Mouse (Mus musculus) 3T3-L1 (cell line): ENCODE measurements at regions not wholly inside any gene's neighbourhood (a gene's known extent, or its start where the extent isn't known, plus 50 kb on each side); places are given as distances from the start of the nearest gene placed in this dataset.

Experiments used
- DNase-seq: peaks from one replicate; pipeline ENCODE4 v3.0.0-alpha.2; 2015; ENCODE audit warnings: low read depth, low spot score

DNA sequence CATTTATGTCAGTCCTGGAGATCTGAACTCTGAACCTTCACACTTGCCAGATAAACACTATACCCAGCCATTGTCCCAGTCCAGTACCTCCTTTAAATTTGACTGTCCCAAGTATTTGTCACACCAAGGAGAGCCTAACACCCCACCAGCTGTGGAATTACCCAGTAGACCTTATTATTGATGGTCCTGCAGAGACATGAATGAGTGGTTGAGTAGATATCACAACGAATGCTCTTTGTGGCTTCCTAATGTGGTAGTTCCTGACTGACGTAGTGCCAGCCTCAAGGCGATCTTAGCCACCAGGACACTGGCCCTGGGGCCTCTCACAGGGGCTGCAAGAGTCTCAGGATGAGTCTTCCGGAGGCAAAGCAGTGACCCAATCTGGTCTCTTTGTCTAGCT, 142.9 kb upstream of the Hs6st1 start:
- DNase-seq: no peak

GRCm38 (mm10) chr1:35926191-35927048, 141.8 kb upstream of the Hs6st1 start:
- DNase-seq: peak; percentile 31

- peak; percentile 37 for DNase-seq
Measured at GRCm38 (mm10) chr1:35927049-35927415, 141.2 kb upstream of the Hs6st1 start.

GRCm38 (mm10) chr1:35930351-35930750, 137.8 kb upstream of the Hs6st1 start:
- DNase-seq: peak; percentile 48

GRCm38 (mm10) chr1:35931056-35931455, 137.1 kb upstream of the Hs6st1 start:
- DNase-seq: no peak

GRCm38 (mm10) chr1:35933511-35933910, 134.7 kb upstream of the Hs6st1 start:
- DNase-seq: no peak

- peak; percentile 93 for DNase-seq
Measured at GRCm38 (mm10) chr1:35935099-35935651, 133.0 kb upstream of the Hs6st1 start.

GRCm38 (mm10) chr1:35936362-35937093, 131.7 kb upstream of the Hs6st1 start:
- no peak for DNase-seq

DNA sequence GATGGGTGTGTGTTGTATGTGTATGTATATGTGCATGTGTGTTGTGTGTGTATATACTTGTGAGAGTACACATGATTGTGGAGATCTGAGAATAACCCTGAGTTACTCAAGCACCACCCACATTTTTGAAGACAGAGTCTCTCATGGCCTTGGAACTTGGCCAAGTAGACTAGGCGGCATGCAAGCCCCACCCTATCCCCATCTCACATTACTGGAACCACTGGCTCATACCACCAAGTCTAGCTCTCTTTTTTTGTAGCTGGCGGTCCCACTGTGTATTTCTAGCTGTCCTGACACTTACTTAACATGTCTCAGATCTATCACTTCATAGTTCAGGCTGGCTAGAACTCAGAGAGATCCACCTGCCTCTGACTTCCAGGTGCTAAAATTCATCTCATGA, 128.0 kb upstream of the Hs6st1 start:
- peak; percentile 25 for DNase-seq

DNA sequence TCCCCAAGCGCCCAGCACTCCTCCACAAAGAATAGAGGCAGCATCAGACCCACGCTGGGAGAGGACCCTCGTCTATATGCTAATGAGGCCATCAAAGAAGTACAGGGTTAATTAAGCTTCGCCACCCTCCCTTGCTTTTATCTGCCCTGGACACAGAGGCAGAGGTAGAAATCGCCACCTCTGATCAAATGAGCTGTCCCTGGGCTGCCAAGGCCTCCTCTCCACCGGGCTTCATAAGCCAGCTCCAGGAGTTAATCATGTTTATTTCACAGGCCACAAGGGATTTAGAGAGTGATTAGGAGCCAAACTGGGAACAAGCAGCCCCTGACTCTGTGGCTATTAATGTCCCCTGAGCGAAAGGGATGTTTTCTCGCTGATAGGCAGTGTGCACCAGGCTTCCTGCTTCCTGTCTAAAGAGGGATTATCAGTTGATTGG, 126.5 kb upstream of the Hs6st1 start:
- no peak for DNase-seq

DNA sequence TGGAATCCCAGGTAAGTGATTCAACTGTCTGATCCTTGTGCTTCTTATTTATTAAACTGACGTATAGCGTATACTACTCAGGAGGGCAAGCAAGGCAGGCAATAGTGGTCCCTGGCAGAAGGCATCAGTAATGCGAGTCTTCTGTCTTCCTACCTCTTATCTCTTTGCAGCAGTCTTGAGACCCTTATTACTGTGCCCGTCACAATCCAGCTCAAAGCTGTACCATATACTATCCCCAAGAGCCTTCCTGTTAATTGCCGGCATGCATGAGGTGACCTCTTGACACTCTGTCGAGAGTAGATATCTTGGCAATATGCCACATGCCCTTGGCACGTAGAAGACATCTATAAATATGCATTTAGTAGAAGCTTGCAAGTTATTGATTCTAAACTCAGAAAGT, 126.0 kb upstream of the Hs6st1 start:
- DNase-seq: no peak

GRCm38 (mm10) chr1:35943800-35944199, 124.4 kb upstream of the Hs6st1 start:
- DNase-seq: no peak

- DNase-seq: no peak
Measured at GRCm38 (mm10) chr1:35944376-35944775, 123.8 kb upstream of the Hs6st1 start.

GRCm38 (mm10) chr1:35944849-35945248, 123.4 kb upstream of the Hs6st1 start:
- DNase-seq: no peak

DNA sequence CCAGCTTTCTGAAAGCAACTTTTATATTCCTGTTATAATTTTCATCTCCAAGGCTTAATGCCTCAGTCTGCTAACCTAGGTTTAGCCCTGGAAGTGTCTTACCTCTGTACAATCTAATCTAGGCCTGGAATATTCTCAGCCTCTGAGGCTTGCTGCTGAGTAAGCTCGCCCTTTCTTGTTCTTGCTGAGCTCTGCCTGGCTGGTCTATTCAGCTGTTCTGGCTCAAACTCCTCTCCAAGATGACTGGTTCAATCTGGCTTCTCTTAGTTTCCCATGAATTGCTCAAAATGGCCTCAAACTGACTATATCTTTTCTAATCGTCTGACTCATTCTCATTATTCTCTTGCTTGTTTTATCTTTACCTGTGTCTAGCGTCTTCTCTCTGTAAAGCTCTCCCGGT, 122.6 kb upstream of the Hs6st1 start:
- no peak for DNase-seq

- no peak for DNase-seq
Measured at GRCm38 (mm10) chr1:35948104-35948503, 120.1 kb upstream of the Hs6st1 start.

GRCm38 (mm10) chr1:35951082-35951481, 117.1 kb upstream of the Hs6st1 start:
- no peak for DNase-seq

DNA sequence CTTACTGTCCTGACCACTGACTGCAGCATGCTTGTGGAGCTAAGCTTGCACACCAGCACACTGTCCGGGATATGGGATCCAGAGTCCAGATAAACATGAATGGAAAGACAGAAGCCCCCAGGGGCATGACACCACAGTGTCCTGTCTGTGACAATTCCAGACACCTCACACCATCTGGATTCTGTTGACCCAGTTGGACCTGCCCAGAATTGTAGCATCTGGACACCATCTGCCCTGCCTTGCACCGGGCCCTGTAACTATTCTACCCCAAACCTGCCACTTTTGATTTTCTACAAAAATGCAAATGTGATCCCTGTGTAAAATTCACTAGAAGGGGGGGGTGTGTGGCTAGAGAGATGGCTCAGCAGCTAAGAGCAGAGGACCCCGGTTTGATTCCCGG, 114.5 kb upstream of the Hs6st1 start:
- no peak for DNase-seq

GRCm38 (mm10) chr1:35957425-35958372, 110.5 kb upstream of the Hs6st1 start:
- DNase-seq: no peak

GRCm38 (mm10) chr1:35959729-35960128, 108.5 kb upstream of the Hs6st1 start:
- no peak for DNase-seq

GRCm38 (mm10) chr1:35960844-35961243, 107.4 kb upstream of the Hs6st1 start:
- DNase-seq: no peak
